Mouse (Mus musculus) skeletal muscle tissue, adult 2 months (tissue): ENCODE data around the gene Heyl.
A peak's percentile ranks its signal among the peaks of the same experiment; 100 is the strongest.
"Not testable (repeated sequence)": the region's sequence is repeated elsewhere in the genome, so short reads cannot be mapped to it uniquely, and the experiment has no call there.

Experiments
- DNase-seq: peaks from one replicate; pipeline ENCODE4 v3.0.0-alpha.2; 2012; ENCODE audit warnings: low read depth, low spot score

Heyl gene

GRCm38 (mm10) chr4:123284731-123285624, 51.6 kb downstream of the Heyl start:
- DNase-seq: peak; percentile 74

GRCm38 (mm10) chr4:123286790-123287189, 53.4 kb downstream of the Heyl start:
- DNase-seq: no peak

GRCm38 (mm10) chr4:123289038-123289437, 55.7 kb downstream of the Heyl start:
- DNase-seq: no peak

- DNase-seq: no peak
Observed at GRCm38 (mm10) chr4:123292390-123292789, 59.0 kb downstream of the Heyl start.

- no peak for DNase-seq
Observed at GRCm38 (mm10) chr4:123292989-123293388, 59.6 kb downstream of the Heyl start.

GRCm38 (mm10) chr4:123293661-123294443, 60.5 kb downstream of the Heyl start:
- no peak for DNase-seq

- DNase-seq: not testable (repeated sequence)
Observed at GRCm38 (mm10) chr4:123295026-123295425, 61.7 kb downstream of the Heyl start.

GRCm38 (mm10) chr4:123295516-123296147, 62.3 kb downstream of the Heyl start:
- DNase-seq: no peak

- no peak for DNase-seq
Observed at GRCm38 (mm10) chr4:123296148-123296534, 62.8 kb downstream of the Heyl start.

- no peak for DNase-seq
Observed at GRCm38 (mm10) chr4:123297195-123297960, 64.0 kb downstream of the Heyl start.

GRCm38 (mm10) chr4:123298226-123298625, 64.9 kb downstream of the Heyl start:
- DNase-seq: no peak

- no peak for DNase-seq
Observed at GRCm38 (mm10) chr4:123298980-123299670, 65.8 kb downstream of the Heyl start.
